ENCODE assay signal across 23 mouse cellular contexts in genomic region chr6:55647771-55648280, GRCm38 (mm10). TPM values are rescaled to one million over a fixed set of nuclear protein-coding genes. Genes with fewer than 3 reads are reported as not detected.
DNase-seq lines count a peak whose midpoint lies in the region; ATAC-seq and TF ChIP-seq lines count a peak whose summit lies in the region.
"Had no signal": no experiment of that assay in that cellular context is flagged by ENCODE, and none has a peak within 500 bp of the region (broad histone marks: within the 10 kb centered on the region; RNA-seq: fewer than 3 reads in every experiment).

No protein-coding gene starts in this region.

- no peak overlapping the region for H3K9ac ChIP-seq in hindbrain, embryonic 13.5 days
- H3K9ac ChIP-seq in hindbrain, embryonic 11.5 days (ENCODE audit: low read depth, low read length) = no peak overlapping the region
- no peak overlapping the region for H3K9ac ChIP-seq in forebrain, embryonic 12.5 days
- H3K9ac ChIP-seq: embryonic facial prominence, embryonic 13.5 days; neural tube, embryonic 15.5 days had no signal

- peaks cover 41% of the 10 kb centered on the region for H3K4me1 ChIP-seq in hindbrain, embryonic 13.5 days (replicated peaks)
- H3K4me1 ChIP-seq in hindbrain, embryonic 11.5 days (replicated peaks; ENCODE audit: control insufficient read depth, insufficient read depth, low read length) = no peaks in the 10 kb centered on the region; the same call in 1 of the 2 replicates
- peaks cover 28% of the 10 kb centered on the region for H3K4me1 ChIP-seq in forebrain, embryonic 12.5 days
- peaks cover 30% of the 10 kb centered on the region for H3K4me1 ChIP-seq in limb, embryonic 10.5 days
- H3K4me1 ChIP-seq: megakaryocyte, embryonic 14.5 days had no signal

- peak overlapping the region; percentile 68; the same call in 1 of the 2 replicates for H3K27ac ChIP-seq in hindbrain, embryonic 13.5 days
- no peak overlapping the region for H3K27ac ChIP-seq in hindbrain, embryonic 11.5 days (ENCODE audit: low read depth, low read length)
- peak overlapping the region; percentile 65 for H3K27ac ChIP-seq in forebrain, embryonic 12.5 days
- H3K27ac ChIP-seq in limb, embryonic 10.5 days = no peak overlapping the region
- H3K27ac ChIP-seq: embryonic facial prominence, embryonic 13.5 days; gastrocnemius, adult 2 months; kidney, postnatal 0 days; neural tube, embryonic 15.5 days had no signal

- no peaks in the 10 kb centered on the region for H3K27me3 ChIP-seq in hindbrain, embryonic 13.5 days
- H3K27me3 ChIP-seq in hindbrain, embryonic 11.5 days (ENCODE audit: control insufficient read depth, insufficient read depth, low read length) = no peaks in the 10 kb centered on the region
- no peaks in the 10 kb centered on the region for H3K27me3 ChIP-seq in forebrain, embryonic 12.5 days
- no peaks in the 10 kb centered on the region for H3K27me3 ChIP-seq in limb, embryonic 10.5 days (ENCODE audit: low read depth, poor library complexity, severe bottlenecking)
- H3K27me3 ChIP-seq: neural tube, embryonic 15.5 days had no signal

- ATAC-seq in hindbrain, embryonic 13.5 days (ENCODE audit: low FRiP score) = no peak
- no peak for ATAC-seq in hindbrain, embryonic 11.5 days (ENCODE audit: low FRiP score)
- ATAC-seq in forebrain, embryonic 12.5 days (ENCODE audit: low FRiP score) = no peak
- ATAC-seq: intestine, postnatal 0 days had no signal

- no peak for DNase-seq in hindbrain, embryonic 11.5 days (ENCODE audit: low spot score)
- DNase-seq in brain, embryonic 14.5 days (ENCODE audit: low read depth) = peak; percentile 87
- DNase-seq in limb, embryonic 10.5 days (ENCODE audit: low spot score) = peak; percentile 36
- DNase-seq in kidney, adult 8-10 months = no peak
- no peak for DNase-seq in adrenal gland, adult 2 months
- no peak for DNase-seq in kidney, adult 9 months
- DNase-seq: cerebellum, adult 11-12 months; gastrocnemius, adult 2 months; lung, adult 18-20 months; lung, postnatal 14 days; thymus, postnatal 36 days had no signal

- H3K9me3 ChIP-seq in hindbrain, embryonic 13.5 days = no peaks in the 10 kb centered on the region
- no peaks in the 10 kb centered on the region for H3K9me3 ChIP-seq in hindbrain, embryonic 11.5 days (ENCODE audit: control insufficient read depth, low read length)
- H3K9me3 ChIP-seq in forebrain, embryonic 12.5 days = no peaks in the 10 kb centered on the region
- H3K9me3 ChIP-seq in limb, embryonic 10.5 days (replicated peaks) = no peaks in the 10 kb centered on the region
- H3K9me3 ChIP-seq: embryonic facial prominence, embryonic 13.5 days; megakaryocyte, embryonic 14.5 days; neural tube, embryonic 15.5 days had no signal

- no peak overlapping the region for H3K4me2 ChIP-seq in hindbrain, embryonic 13.5 days
- H3K4me2 ChIP-seq in hindbrain, embryonic 11.5 days (replicated peaks; ENCODE audit: low read depth, low read length) = no peak overlapping the region
- H3K4me2 ChIP-seq in forebrain, embryonic 12.5 days = no peak overlapping the region
- H3K4me2 ChIP-seq: embryonic facial prominence, embryonic 13.5 days; liver, embryonic 11.5 days; neural tube, embryonic 15.5 days had no signal

- H3K36me3 ChIP-seq in hindbrain, embryonic 13.5 days = no peaks in the 10 kb centered on the region
- no peaks in the 10 kb centered on the region for H3K36me3 ChIP-seq in hindbrain, embryonic 11.5 days (ENCODE audit: control insufficient read depth, insufficient read depth, low read length)
- H3K36me3 ChIP-seq in forebrain, embryonic 12.5 days (replicated peaks) = no peaks in the 10 kb centered on the region
- H3K36me3 ChIP-seq in limb, embryonic 10.5 days = no peaks in the 10 kb centered on the region
- H3K36me3 ChIP-seq: embryonic facial prominence, embryonic 13.5 days; neural tube, embryonic 15.5 days had no signal

- 59% methylated on average over 8 of the region's 8 CpGs for whole genome bisulfite sequencing in hindbrain, embryonic 13.5 days
- 76% methylated on average over 8 of the region's 8 CpGs for WGBS in hindbrain, embryonic 11.5 days
- 48% methylated on average over 8 of the region's 8 CpGs for WGBS in forebrain, embryonic 12.5 days
- 72% methylated on average over 8 of the region's 8 CpGs for WGBS in limb, embryonic 10.5 days

- no peak overlapping the region for H3K4me3 ChIP-seq in hindbrain, embryonic 13.5 days
- no peak overlapping the region for H3K4me3 ChIP-seq in hindbrain, embryonic 11.5 days (ENCODE audit: low read depth, low read length)
- H3K4me3 ChIP-seq in forebrain, embryonic 12.5 days (replicated peaks) = no peak overlapping the region
- no peak overlapping the region for H3K4me3 ChIP-seq in limb, embryonic 10.5 days
- H3K4me3 ChIP-seq: embryonic facial prominence, embryonic 13.5 days; gastrocnemius, adult 2 months; megakaryocyte, embryonic 14.5 days; neural tube, embryonic 15.5 days had no signal

- TF ChIP-seq POLR2A in brain, embryonic 14.5 days (IDR thresholded peaks at IDR 0.05; ENCODE audit: borderline replicate concordance, extremely low read depth, insufficient read depth, insufficient read length, poor library complexity, severe bottlenecking) = no peak

- TF ChIP-seq CTCF in brain, embryonic 14.5 days (IDR thresholded peaks at IDR 0.05; ENCODE audit: borderline replicate concordance, extremely low read depth, insufficient read depth, insufficient read length) = no peak

RNA-seq across cellular contexts. Expression of gene Neurod6, which starts 33.2 kb away (rescaled TPM):
- polyA plus RNA-seq in hindbrain, embryonic 13.5 days (2015; fragmentation: Nextera tagmentation; extraction: Ambion mirVana) = 62.6 and 80.1 TPM in 2 replicates
- 0.36 and 0.86 TPM in 2 replicates for polyA plus RNA-seq in hindbrain, embryonic 11.5 days (2014; fragmentation: Nextera tagmentation; extraction: Ambion mirVana)
- polyA plus RNA-seq in brain, embryonic 14.5 days (2012; rRNA removed) = 64.8 and 189 TPM in 2 replicates
- polyA plus RNA-seq in forebrain, embryonic 12.5 days (2016; fragmentation: Nextera tagmentation; extraction: Ambion mirVana) = 60.8 and 65.8 TPM in 2 replicates
- not detected in 2 replicates for polyA plus RNA-seq in limb, embryonic 10.5 days (2016; fragmentation: Nextera tagmentation; extraction: Ambion mirVana)
- not detected for total RNA-seq in adrenal gland, adult 2 months (2021)
- polyA plus RNA-seq in adrenal gland, adult 2 months (2012; rRNA removed) = not detected in 2 replicates
- total RNA-seq: gastrocnemius, adult 2 months; heart, adult 18-20 months had no signal
- polyA plus RNA-seq: C2C12; heart, embryonic 16.5 days; kidney, postnatal 0 days; testis, adult 2 months had no signal

Comparison
In these comparisons a context has a peak if more than half of its experiments do, and no peak if none do; other contexts are left out.
1. H3K27ac ChIP-seq: peak in hindbrain, embryonic 13.5 days (single experiment) and forebrain, embryonic 12.5 days (single experiment); none in hindbrain, embryonic 11.5 days (single experiment) and limb, embryonic 10.5 days (single experiment).
2. RNA of gene Neurod6, which starts 33.2 kb away (polyA plus RNA-seq): 62.6 to 80.1 TPM in hindbrain, embryonic 13.5 days, 64.8 to 189 TPM in brain, embryonic 14.5 days and 60.8 to 65.8 TPM in forebrain, embryonic 12.5 days; 0.36 to 0.86 TPM in hindbrain, embryonic 11.5 days, not detected in limb, embryonic 10.5 days and not detected in adrenal gland, adult 2 months; every median in the first group is over 10 times any median in the second.
3. DNase-seq: peak in brain, embryonic 14.5 days (single experiment) and limb, embryonic 10.5 days (single experiment); none in hindbrain, embryonic 11.5 days (single experiment), kidney, adult 8-10 months (0 of 2), adrenal gland, adult 2 months (single experiment) and kidney, adult 9 months (single experiment).